24 mouse cellular contexts compared by ENCODE assay signal in the genomic region with DNA sequence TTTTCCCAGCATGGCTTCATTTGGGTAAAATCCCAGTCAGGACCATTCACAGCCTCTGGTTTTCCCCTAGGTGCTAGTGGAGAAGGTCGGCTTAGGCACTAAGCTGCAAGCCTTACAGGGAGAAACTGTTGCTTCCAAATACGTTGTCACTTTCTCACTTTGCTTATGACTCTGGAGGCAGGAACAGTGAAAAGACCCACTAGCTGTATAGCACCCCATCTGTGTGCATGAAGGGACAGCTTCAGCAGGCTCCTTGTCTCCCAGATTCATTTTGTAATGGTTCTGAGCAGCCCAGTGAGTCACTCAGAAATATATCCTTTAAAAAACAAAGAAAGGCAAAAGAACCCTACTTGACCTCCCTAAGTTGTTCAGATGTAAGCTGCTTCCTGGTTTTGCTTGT.
DNase-seq lines count a peak whose midpoint lies in the region; ATAC-seq and TF ChIP-seq lines count a peak whose summit lies in the region.
"Had no signal": no experiment of that assay in that cellular context is flagged by ENCODE, and none has a peak within 500 bp of the region (broad histone marks: within the 10 kb centered on the region; RNA-seq: fewer than 3 reads in every experiment).

No protein-coding gene starts in this region.

- H3K4me1 ChIP-seq in heart, embryonic 12.5 days (replicated peaks): peaks cover 32% of the 10 kb centered on the region
- H3K4me1 ChIP-seq in heart, postnatal 0 days (ENCODE audit: control insufficient read depth, insufficient read depth): peaks cover 20% of the 10 kb centered on the region
- peaks cover 10% of the 10 kb centered on the region; the same call in 1 of the 2 replicates for H3K4me1 ChIP-seq in embryonic fibroblast, embryonic 13.5 days (ENCODE audit: control insufficient read depth, insufficient read depth, low read length)
- peaks cover 13% of the 10 kb centered on the region for H3K4me1 ChIP-seq in neural tube, embryonic 15.5 days

- no peaks in the 10 kb centered on the region for H3K9me3 ChIP-seq in heart, embryonic 12.5 days (replicated peaks)
- H3K9me3 ChIP-seq in heart, postnatal 0 days (replicated peaks; ENCODE audit: control insufficient read depth, low read length): no peaks in the 10 kb centered on the region
- no peaks in the 10 kb centered on the region for H3K9me3 ChIP-seq in neural tube, embryonic 15.5 days (replicated peaks)
- H3K9me3 ChIP-seq: hindbrain, embryonic 10.5 days; hindbrain, embryonic 15.5 days; kidney, embryonic 15.5 days; limb, embryonic 12.5 days; lung, embryonic 15.5 days; midbrain, embryonic 12.5 days; neural tube, embryonic 12.5 days had no signal

- no peak for TF ChIP-seq CTCF in heart, postnatal 0 days (IDR thresholded peaks at IDR 0.05; ENCODE audit: low read depth)
- TF ChIP-seq CTCF in embryonic fibroblast, embryonic 13.5 days (IDR thresholded peaks at IDR 0.05; ENCODE audit: borderline replicate concordance, insufficient read depth, low read length): no peak

- DNase-seq in heart, adult 11 months: no peak
- DNase-seq in heart, postnatal 0 days (ENCODE audit: low spot score): no peak
- no peak for DNase-seq in heart, postnatal 4 days
- DNase-seq: adrenal gland, postnatal 10 days; B cell, adult 2 months; cerebellum, adult 11 months; cerebellum, adult 9-10 months; cerebellum, postnatal 36 days; kidney, adult 18-20 months; kidney, postnatal 25 days; thymus, postnatal 4 days had no signal

- no peak overlapping the region for H3K9ac ChIP-seq in heart, embryonic 12.5 days
- no peak overlapping the region for H3K9ac ChIP-seq in heart, postnatal 0 days (replicated peaks; ENCODE audit: low read depth, low read length)
- H3K9ac ChIP-seq in neural tube, embryonic 15.5 days (replicated peaks): no peak overlapping the region
- H3K9ac ChIP-seq: hindbrain, embryonic 15.5 days; kidney, embryonic 15.5 days; limb, embryonic 12.5 days; lung, embryonic 15.5 days; midbrain, embryonic 12.5 days; neural tube, embryonic 12.5 days had no signal

- no peak for ATAC-seq in heart, embryonic 12.5 days (ENCODE audit: insufficient number of reproducible peaks, low FRiP score)
- ATAC-seq in heart, postnatal 0 days (ENCODE audit: insufficient read depth, low read depth): no peak
- ATAC-seq in neural tube, embryonic 15.5 days (ENCODE audit: low FRiP score): no peak
- ATAC-seq: forebrain, embryonic 14.5 days; inflammation-experienced regulatory T-cells, adult 6 months had no signal

- TF ChIP-seq EP300 in heart, postnatal 0 days (IDR thresholded peaks at IDR 0.05; ENCODE audit: low read depth): no peak

- 35% methylated on average over 2 of the region's 2 CpGs for WGBS in heart, embryonic 12.5 days
- WGBS in heart, postnatal 0 days: 44% methylated on average over 2 of the region's 2 CpGs
- WGBS in neural tube, embryonic 15.5 days: 85% methylated on average over 2 of the region's 2 CpGs

- H3K4me3 ChIP-seq in heart, embryonic 12.5 days: no peak overlapping the region
- no peak overlapping the region for H3K4me3 ChIP-seq in heart, postnatal 0 days (ENCODE audit: low read depth, low read length)
- no peak overlapping the region for H3K4me3 ChIP-seq in embryonic fibroblast, embryonic 13.5 days (ENCODE audit: insufficient read depth, low read length)
- no peak overlapping the region for H3K4me3 ChIP-seq in neural tube, embryonic 15.5 days (replicated peaks)
- H3K4me3 ChIP-seq: hindbrain, embryonic 10.5 days; hindbrain, embryonic 15.5 days; kidney, embryonic 15.5 days; limb, embryonic 12.5 days; lung, embryonic 15.5 days; midbrain, embryonic 12.5 days; myocyte; neural tube, embryonic 12.5 days had no signal

- no peak overlapping the region for H3K4me2 ChIP-seq in heart, embryonic 12.5 days
- H3K4me2 ChIP-seq in heart, postnatal 0 days (ENCODE audit: low read depth, low read length): no peak overlapping the region
- no peak overlapping the region for H3K4me2 ChIP-seq in neural tube, embryonic 15.5 days
- H3K4me2 ChIP-seq: hindbrain, embryonic 15.5 days; kidney, embryonic 15.5 days; limb, embryonic 12.5 days; lung, embryonic 15.5 days; midbrain, embryonic 12.5 days; neural tube, embryonic 12.5 days had no signal

- H3K36me3 ChIP-seq in heart, embryonic 12.5 days: 0 out of 2 replicates have a peak, but pooled peaks cover 3% of the 10 kb centered on the region
- no peaks in the 10 kb centered on the region for H3K36me3 ChIP-seq in heart, postnatal 0 days (replicated peaks; ENCODE audit: control insufficient read depth, insufficient read depth, low read length)
- H3K36me3 ChIP-seq in neural tube, embryonic 15.5 days: no peaks in the 10 kb centered on the region
- H3K36me3 ChIP-seq: hindbrain, embryonic 10.5 days; hindbrain, embryonic 15.5 days; kidney, embryonic 15.5 days; limb, embryonic 12.5 days; lung, embryonic 15.5 days; midbrain, embryonic 12.5 days; neural tube, embryonic 12.5 days had no signal

- no peak for TF ChIP-seq POLR2A in embryonic fibroblast, embryonic 13.5 days (IDR thresholded peaks at IDR 0.05; ENCODE audit: low read depth, low read length)

- H3K27ac ChIP-seq in heart, embryonic 12.5 days (ENCODE audit: poor library complexity, severe bottlenecking): peak overlapping the region; percentile 45
- H3K27ac ChIP-seq in heart, postnatal 0 days (ENCODE audit: low read depth): peak overlapping the region; percentile 70
- H3K27ac ChIP-seq in embryonic fibroblast, embryonic 13.5 days (ENCODE audit: insufficient read depth, low read length): 0 out of 2 replicates have a peak overlapping the region, but pooled peaks have one; percentile 1
- H3K27ac ChIP-seq in neural tube, embryonic 15.5 days (replicated peaks): no peak overlapping the region
- H3K27ac ChIP-seq: hindbrain, embryonic 15.5 days; kidney, embryonic 15.5 days; limb, embryonic 12.5 days; lung, embryonic 15.5 days; midbrain, embryonic 12.5 days; neural tube, embryonic 12.5 days had no signal

- H3K27me3 ChIP-seq in heart, embryonic 12.5 days (replicated peaks): no peaks in the 10 kb centered on the region
- H3K27me3 ChIP-seq in heart, postnatal 0 days (ENCODE audit: control insufficient read depth, insufficient read depth, low read length): no peaks in the 10 kb centered on the region
- H3K27me3 ChIP-seq in neural tube, embryonic 15.5 days (replicated peaks): no peaks in the 10 kb centered on the region
- H3K27me3 ChIP-seq: hindbrain, embryonic 15.5 days; kidney, embryonic 15.5 days; limb, embryonic 12.5 days; lung, embryonic 15.5 days; midbrain, embryonic 12.5 days; neural tube, embryonic 12.5 days had no signal
